Mouse (Mus musculus): Measurements from ENCODE around the gene Atf6.
A peak's percentile ranks its signal among the peaks of the same experiment; 100 is the strongest.

Atf6 gene

DNA sequence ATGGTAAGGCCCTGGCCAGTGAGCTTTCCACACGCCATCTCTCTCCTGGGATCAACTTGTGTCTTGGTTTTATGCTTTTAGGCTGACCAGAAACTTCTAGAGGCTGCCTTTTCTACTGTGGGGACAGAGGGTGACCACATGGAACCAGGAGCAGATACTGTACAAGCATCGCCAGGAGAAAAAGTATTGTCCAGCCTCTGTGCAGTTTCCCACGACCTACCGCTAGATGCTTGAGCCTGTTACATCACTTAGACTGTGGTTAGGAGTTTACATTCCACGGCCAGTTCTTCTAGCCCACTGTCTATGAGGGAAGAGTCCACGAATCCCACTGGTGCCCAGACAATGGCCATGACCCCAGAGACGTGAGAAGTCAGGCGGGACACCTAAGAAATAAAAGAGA, 166.0 kb downstream of the Atf6 start:
- DNase-seq = no peak

DNA sequence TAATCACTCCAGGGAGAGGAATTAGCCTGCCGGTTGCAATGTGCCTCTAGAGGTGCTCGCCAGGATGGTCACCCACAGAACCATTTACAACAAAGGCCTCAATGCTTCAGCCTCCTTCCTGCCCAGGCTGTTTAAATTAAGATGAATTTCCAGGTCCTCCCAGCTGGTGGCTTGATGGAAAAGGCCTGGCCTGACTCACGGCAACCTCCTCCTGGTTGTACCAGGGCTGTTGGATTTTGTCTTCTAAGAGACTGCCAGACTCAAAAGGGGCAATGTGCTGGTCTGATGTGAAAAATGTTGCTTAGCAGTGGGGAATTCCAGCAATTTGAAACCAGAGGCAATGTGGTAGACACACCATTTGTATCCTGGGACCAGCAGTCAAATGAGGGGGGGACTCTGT, 166.4 kb downstream of the Atf6 start:
- no peak for DNase-seq

DNA sequence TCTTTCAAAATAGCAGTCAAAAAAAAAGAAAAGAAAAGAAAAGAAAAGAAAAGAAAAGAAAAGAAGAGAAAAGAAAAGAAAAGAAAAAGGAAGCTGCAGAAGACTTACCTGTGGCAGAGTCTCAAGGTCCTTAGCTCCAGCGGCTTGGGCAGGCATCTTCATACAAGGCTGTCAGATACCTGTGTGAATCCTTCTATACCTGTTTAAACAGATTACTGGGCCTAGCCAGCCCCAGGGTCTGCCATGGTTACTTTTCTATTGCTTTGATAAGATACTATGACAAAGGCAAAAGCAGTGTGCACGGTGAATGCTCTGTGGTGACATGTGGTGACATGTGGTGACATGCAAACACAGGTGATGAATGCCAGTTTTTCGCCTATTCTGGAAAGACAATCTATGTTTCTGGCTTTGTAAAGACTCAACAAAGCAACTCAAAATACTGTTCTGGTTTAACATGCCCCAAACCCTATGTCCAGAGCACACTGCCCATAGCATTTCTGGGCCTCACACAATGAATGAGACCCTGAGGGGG, 167.0 kb downstream of the Atf6 start:
- no peak for DNase-seq

DNA sequence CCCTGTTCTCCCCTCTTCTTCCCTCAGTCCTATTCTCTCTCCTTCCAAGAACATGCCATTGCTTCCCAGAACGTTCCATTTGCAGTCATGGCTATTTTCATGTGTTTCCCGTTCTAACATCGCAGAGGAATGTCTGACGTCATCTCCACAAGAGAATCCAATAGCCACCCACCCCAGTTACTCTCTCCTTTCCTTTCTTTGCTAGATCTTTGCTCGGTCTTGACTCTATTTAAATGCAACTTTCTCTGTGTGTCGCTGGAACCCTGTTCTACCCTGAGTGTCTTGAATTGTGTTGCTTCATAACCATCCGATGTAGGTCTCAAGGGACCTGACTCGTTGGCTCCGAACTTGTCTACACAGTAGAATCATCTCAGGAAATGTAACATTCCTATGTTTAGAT, 168.0 kb downstream of the Atf6 start:
- no peak for DNase-seq

DNA sequence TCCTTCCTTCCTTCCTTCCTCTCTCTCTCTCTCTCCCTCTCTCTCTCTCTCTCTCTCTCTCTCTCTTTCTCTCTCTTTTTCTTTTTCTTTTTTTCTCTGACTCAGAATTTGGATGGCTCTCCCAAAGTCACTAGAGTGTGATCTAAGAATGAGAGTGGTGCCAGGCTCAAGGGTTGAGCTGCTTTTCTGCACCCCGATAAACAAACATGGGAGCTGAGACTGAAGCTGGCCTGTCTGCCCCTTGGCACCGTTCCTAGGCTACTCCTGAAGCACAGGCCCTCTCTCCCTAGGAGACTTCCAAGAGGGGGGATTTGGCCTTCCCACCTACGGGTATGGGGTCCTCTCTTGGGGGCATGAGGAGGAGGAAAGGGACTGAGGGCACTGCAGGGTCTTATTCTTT, 168.8 kb downstream of the Atf6 start:
- DNase-seq = no peak

DNA sequence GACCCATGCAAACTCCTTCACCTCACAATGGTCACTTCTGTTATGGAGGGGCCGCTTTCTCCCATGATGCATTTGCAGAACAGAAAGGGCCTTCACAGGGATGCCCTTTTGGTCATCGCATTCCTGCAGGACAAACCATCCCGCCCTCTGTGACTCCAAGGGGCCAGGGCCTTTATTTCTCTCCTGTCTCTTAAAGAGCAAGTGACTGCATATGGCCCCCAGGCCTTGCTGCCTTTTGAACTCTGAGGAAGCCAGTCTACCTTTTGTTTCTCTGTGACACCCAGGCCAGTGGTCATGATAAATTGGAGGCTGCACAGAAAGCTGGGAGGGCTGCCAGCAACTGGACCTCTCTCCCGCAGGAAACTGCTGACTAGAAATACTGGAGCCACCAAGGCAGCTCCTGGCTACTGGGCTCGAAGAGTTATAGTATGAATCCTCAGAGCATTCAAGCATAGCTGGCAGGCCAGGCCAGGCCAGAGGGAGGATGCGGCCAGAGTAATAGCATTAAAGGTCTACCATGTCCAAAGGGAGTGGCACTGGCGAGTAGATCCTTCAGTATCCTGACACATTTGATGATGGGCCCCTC, 169.7 kb downstream of the Atf6 start:
- DNase-seq = no peak

DNA sequence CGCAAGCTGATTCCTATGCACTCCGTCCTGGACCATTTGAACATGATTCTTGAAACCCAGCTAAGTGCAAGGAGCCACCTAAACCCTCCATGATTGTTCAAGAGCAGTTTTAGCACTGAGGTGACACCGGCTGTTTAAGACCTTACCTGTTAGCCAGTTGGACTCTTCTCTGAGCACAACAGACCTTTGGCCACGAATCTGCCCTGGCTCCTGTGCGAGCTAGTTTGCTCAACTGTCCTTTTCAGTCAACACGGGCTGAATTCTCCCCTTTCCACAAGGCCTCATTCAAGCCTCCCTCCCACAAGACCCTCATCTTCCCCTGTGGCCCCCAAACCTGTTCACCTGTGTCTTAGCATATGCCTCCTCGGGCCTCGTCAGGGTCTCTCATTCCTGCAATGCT, 170.6 kb downstream of the Atf6 start:
- DNase-seq = no peak

DNA sequence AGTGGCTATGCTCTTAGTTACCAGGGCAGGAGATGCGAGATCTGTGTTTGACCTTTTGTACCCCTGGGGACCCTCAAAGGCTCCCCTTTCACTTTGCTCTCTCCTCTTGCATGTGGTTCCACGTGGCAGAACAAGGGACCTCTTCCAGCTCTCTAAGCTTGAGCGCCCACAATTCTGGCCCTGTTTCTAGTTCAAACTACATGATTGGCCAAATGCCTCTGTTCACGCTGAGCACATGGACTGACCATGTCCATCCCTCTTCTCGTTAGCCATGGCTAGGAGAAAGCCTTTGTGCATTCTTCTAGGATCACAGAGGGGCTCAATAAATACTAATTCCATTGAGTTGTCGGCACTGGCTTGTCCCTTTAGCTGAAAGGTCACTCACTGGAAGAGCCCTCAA, 172.2 kb downstream of the Atf6 start:
- DNase-seq = no peak

DNA sequence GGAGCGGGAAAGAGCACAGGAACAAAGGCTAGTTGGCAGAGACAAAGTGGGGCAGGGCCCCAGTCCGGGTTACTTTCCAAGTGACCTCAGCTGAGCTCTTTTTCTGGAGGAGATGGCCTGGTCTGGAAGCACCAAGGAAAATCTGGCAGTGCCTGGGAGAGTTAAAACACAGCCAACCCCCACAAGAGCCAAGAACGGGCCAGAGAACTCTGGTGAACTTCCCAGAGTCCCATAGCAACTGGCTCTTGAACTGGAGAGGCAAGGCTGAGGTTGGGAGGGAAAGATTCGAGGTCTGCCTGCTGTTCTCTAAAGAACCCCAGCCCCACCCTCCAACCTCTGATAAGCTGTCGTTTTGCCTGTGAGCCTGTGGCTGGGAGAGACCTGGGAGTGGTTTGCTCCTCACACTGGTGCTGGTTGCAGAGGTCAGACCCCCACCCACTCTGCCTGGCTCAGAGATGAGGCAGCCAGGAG, 172.7 kb downstream of the Atf6 start:
- no peak for DNase-seq

DNA sequence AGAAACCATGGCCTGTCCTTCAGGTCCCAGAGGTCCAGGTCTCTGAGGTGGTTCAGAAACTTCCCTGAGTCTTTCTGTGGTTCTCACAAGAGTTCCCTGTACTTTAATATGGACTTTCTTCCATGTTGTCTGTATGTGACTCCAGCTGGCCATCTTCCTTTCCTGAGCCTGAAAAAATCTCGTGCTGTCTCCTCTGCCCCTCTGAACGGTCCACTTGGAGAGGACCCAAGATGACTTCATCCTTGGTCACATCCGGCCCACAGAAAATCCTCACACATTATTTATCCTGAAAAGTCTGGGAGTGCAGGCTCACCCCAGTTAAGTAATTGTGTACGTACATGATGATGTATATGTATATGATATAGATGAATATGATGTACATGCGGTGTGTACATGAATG, 176.3 kb downstream of the Atf6 start:
- DNase-seq = no peak

DNA sequence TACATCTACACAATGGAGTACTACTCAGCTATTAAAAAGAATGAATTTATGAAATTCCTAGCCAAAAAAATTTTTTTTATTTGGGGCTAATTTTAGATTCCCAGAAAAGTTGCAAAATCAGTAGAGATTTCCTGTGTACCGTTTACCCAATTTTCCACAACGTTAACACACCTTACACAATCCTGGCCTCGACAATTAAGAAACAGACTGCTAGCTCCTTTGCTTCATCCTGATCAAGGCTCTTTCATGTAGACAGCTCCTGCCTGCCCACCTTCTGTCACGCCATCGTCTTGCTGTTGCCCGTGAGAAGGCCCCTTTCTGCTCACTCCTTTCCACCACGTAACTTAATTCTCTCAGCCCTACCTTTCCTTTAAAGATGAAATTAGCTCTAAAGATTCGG, 177.8 kb downstream of the Atf6 start:
- no peak for DNase-seq

DNA sequence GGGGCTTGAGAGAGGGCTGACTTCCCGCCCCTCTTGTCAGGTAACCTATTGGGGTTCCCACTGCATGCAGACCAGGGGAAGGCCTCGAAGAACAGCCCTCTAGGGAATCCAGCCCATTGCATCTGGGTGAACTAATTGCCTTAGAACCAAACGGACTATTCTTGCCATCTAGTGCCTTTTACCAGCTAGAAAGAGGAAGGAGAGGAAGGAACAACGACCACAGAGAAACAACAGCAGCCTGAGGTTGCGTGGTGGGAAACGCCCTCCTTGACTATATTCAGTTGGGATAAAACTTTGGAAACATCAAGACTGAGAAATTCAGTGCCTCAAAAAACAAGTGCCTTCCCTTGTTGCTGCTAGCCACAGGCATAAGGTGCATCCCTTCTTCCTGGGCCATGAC, 183.7 kb downstream of the Atf6 start:
- DNase-seq = no peak

DNA sequence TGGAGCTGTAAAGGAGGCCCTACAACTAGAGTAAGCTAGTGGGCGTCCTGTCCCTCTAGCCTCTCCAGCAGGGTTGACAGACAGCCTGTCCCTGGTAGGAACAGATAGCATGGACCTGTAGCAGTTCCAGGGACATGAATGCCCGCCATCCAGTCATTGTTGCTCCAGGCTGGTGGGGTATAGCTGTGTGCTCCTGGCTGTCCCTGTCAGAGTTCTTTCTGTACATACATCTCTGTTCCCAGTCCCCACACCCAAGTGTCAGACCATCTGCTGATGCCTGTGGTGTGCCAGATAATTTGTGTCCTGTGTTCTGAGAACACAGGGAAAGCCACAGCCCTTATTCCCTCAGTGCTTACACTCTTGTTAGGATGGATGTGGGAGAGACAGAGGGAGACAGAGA, 187.9 kb downstream of the Atf6 start:
- DNase-seq = peak; percentile 28

DNA sequence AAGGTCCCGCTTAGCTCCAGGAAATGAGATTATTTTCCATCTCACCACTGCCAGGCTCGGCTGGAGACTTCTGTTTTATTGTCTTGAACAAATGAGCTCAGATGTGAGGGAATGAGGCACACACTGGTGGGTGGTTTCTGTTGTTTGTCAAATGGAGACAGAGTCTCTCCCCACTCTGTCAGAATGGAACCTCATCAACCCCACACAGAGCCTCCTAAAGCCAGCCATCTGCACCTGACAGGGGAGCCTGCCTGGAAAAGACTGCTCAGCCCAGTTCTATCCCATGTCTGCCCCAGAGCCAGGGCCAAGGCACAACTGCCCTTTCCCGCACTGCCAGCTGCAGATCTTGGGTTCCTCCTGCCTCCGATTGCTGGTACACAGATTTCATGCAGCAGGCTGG, 188.7 kb downstream of the Atf6 start:
- no peak for DNase-seq

DNA sequence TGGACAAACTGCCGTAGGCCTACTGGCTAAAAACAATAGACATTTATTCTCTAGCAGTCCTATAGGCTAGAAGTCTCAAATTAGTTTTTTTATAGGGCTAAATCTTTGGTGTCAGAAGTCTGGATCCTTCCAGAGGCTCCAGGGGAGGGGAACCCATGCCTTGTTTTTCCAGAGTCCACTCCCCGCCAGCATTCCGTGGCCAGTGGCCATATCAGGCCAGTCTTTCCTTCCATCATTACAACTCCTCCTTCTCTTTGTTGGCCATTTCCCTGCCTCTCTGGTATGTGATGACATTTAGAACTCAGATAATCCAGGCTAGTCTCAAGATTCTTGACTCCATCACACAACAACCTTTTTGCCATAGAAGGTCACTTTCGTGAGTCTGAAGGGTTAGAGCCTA, 189.9 kb downstream of the Atf6 start:
- DNase-seq = no peak

DNA sequence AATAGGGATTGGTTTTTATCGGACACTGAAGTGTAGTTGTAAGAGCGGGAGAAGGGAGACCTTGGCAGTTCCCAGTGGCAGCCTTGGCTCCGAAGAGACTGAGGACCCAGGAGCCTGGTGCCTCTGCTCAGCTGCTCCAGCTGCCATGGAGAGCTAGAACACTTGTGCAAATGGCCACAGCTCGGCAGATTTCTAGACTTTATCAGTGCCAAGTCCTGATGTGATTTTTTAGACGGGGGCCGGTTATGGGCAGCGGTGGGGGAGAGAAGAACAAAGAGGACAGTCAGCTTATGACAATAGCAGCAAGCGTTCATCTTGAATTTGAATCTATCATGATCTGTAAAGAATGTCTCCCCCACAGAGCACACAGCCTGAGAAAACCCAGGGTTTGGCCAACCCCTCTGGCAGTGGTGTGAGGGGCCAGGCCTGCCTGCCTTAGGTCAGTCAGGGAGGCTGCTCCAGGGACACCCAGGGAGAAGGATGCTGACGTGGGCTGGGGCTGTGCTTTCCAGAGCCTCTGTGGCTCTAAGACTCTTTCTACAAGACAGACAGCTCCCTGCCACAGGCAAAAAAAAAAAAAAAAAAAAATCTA, 193.3 kb downstream of the Atf6 start:
- DNase-seq = no peak

DNA sequence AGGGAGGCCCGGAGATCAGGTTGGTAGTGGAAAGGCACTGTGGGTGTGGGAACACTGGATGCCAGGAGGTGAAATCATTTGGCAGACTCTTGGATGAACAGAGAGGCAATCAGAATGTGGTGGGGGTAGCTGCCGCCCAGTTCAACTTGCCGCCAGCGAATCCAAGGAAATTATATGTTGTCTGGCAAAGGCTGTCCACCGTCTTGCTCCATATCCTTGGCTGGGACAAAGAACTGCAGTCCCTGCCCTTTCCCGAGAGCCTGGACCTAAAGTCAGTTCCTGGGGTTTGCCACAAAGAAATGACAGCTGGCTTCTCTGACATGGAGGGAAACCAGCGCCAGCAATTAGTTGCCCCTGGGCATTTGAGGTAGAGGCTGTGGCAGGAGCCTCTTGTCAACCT, 202.4 kb downstream of the Atf6 start:
- no peak for DNase-seq

DNA sequence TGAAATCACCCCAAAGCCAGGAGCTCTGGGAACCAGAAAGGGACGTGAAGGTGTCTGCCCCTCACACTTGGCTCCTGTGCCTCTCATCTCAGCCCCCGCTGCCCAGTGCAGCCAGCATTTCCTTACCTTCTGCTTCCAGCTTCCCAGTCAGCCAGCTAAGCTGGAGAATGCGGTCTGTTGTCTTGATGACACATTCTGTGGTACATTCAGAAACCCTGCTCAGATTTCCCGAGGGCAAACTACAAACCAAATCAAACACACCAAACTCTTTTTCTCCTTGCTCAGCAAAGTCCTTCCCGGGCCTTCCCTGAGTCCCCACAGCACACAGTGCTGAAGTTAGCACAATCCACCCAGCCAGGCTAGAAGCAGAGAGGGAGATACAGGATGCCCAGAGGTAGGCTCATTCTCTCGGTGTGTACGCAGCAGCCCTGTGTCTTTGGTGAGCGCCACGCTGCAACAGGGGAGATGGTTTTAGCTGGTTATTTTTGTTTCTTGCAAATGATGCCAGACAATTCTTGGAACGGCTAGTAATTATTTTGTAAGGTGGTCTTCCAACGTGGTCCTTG, 202.9 kb downstream of the Atf6 start:
- DNase-seq = no peak

DNA sequence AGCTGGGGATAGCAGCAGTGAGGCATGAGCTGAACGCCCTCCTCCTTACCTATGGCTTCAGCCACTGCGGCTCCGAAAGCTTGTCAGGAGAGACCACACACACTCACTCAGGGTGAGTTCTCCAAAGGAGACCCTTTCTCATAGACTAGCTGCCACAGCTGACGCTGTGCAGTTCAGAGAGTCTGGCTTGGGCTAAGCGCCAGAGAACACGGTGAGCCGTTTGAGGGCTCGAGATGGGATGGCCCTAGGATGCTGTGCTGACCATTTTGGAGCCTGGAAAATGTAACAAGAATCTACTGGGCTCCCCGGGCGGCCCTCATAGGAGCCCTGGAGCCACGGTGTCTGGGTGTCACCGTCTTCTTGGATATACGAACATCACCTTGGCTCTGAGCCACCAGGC, 208.3 kb downstream of the Atf6 start:
- no peak for DNase-seq

DNA sequence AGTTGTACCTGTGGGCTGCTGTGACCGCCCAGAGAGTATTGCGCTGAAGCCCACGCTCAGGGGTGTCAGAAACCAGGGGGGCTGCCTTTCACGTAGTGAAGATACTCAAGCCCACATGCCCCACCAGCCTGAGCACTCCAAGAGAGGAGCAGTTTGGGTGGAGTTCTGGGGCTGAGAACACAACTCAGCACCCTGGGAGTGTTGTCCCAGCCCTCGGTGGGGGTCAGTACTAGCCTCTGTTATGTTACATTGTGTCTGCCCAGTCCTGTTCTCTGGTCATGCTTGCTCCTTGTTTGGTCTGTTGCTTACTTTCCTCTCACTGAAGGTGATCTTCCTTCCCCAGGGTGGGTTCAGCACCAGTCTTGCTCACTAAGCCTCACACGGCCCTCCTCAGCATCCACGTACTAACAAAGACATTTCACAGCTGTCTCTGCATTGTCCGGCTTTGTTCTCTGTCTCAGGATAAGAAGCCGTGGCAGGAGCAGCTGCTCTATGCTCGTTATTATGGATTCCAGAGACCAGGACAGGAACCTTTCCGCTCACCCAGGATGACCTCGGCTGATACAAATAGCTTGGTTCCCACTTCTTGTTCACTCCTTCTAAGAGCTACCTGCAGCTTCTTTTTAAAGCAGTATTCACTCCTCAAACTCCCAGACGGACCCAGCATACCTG, 209.8 kb downstream of the Atf6 start:
- no peak for DNase-seq

DNA sequence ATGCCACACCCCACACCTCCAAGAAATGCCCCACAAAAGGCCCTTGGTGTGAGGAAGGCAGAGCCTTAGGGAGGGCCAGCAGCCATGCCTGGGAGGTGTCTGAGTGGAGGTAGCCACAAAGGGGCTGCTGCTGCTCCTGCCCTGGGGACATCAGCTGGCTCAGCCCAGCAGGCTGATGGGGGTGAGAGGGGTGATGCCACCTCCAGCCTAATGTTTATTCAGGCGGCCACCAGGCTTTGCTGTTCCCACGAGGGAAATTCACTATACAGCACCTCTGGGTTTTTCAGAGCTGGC, 210.4 kb downstream of the Atf6 start:
- no peak for DNase-seq

DNA sequence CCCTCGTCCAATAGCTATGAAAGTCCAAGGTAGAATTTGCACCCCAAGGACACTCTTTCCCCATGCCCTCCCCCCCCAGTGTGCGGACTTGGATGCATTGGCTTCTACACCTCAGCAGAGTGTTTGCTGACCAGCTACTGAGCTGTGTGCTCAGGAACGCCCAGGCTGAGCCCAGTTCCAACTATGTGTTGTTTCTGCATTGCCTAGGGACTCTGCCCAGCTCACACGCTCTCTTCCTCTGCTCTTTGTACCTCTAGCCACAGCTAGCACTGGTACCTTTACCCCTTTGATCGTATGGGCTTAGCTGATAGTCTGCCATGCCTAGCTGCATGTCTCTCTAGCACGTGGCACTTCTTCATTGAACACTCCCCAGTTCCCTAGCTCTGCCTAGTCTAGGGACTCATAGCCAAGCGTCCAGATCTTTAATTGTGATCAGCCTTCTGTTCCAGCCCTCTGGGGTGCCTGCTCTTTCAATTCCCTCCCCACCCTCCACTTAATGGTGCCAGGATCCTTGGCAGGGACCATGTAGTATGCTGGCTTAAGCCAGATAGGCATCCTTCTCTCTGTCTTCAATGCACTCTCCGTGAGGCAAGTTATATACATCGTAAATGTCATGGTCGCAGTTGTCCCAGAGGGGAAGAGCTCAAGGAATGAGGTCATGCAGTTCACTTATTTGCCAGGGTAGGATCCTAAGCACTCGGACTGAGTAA, 210.9 kb downstream of the Atf6 start:
- DNase-seq = no peak

DNA sequence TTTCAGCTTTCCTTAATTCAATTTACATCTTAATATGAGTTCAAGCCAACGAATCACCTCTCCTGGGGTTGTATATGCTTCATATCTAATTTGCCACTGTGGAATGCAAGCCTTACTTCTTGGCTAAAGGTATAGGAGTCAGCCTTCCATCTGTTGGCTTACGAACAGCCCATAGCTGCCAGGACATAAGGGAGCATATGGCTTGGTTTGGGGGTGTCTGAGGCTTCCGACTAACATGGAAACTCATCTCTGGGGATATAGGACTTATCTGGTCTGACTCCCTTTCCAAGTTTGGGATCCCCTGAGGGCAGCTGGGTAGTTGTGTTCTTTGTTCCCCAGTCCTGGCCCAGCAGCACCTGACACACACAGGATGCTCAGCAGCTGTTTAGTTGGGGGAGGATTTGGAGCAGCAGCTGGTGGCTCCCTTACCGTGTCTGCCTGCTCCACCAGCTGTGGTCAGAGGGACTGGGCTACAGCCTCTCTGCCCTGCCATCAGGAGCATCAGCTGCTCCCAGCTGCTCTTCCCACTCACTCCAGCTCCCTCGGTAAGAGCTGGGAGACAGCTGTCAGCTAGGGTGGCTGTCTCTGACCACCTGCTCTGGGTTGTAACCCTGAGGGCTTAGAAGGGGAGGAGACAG, 212.2 kb downstream of the Atf6 start:
- DNase-seq = no peak
